Mouse (Mus musculus): Measurements from ENCODE around the gene Tmem121. TPM values are rescaled to one million over a fixed set of nuclear protein-coding genes. Genes with fewer than 3 reads are reported as not detected.

The Tmem121 gene
- polyA plus RNA-seq, 1 experiment = 66.9 TPM

DNA sequence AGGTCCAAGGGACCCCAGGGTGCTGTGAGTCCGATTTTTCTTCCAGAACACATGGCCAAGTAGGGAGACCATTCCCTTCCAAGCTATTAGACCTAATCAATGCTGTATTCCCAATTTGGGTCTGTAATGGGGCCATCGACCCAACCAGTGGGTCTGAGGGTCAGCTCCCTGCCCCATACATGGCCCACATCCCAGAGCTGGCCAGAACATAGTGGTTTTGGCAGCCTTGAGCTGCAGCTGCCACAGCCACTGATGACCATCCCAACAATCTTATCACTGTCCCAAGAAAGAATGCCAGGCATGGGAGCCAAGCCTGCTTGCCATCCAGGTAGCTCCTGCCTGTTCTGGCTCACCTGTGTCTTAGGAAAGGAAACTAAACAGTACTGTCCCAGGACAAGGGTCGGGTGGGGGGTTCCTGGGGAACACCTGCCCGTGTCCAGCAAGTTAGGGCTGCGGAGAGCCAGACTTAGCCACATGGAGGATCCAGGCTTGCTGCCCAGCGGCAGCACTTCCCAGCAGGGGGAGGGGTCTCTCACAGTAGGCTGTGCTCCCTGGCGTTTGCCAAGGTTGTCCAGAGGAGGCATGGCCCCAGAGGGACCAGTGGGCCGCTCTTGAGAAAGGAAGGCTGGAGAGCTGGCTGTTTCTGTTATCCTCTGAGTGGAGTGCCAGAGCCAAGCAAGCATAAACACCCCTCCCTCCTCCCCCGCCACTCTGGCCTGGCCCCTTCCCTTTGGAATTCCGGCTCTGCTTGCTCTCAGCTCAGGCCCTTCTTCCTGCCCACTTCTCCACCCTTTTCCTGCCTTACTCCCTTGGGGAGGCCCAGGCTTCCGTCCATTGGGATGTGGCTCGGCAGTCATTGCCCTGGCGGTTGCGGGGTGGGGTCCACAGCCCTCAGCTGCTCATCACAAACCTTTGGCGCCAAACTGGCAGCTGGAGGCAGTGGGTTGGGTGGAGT is 43.4 kb upstream of the Tmem121 start:
- no peak for TF ChIP-seq CTCF (IDR thresholded peaks at IDR 0.05; ENCODE audit: borderline replicate concordance, extremely low read depth, insufficient read depth, insufficient read length)
- no peak for TF ChIP-seq POLR2A (IDR thresholded peaks at IDR 0.05; ENCODE audit: borderline replicate concordance, extremely low read depth, insufficient read depth, insufficient read length, poor library complexity, severe bottlenecking)
- DNase-seq (ENCODE audit: low read depth) = peak; percentile 71

GRCm38 (mm10) chr12:113143164-113143563 is 42.6 kb upstream of the Tmem121 start:
- no peak for TF ChIP-seq CTCF (IDR thresholded peaks at IDR 0.05; ENCODE audit: borderline replicate concordance, extremely low read depth, insufficient read depth, insufficient read length)
- no peak for TF ChIP-seq POLR2A (IDR thresholded peaks at IDR 0.05; ENCODE audit: borderline replicate concordance, extremely low read depth, insufficient read depth, insufficient read length, poor library complexity, severe bottlenecking)
- DNase-seq (ENCODE audit: low read depth) = no peak

DNA sequence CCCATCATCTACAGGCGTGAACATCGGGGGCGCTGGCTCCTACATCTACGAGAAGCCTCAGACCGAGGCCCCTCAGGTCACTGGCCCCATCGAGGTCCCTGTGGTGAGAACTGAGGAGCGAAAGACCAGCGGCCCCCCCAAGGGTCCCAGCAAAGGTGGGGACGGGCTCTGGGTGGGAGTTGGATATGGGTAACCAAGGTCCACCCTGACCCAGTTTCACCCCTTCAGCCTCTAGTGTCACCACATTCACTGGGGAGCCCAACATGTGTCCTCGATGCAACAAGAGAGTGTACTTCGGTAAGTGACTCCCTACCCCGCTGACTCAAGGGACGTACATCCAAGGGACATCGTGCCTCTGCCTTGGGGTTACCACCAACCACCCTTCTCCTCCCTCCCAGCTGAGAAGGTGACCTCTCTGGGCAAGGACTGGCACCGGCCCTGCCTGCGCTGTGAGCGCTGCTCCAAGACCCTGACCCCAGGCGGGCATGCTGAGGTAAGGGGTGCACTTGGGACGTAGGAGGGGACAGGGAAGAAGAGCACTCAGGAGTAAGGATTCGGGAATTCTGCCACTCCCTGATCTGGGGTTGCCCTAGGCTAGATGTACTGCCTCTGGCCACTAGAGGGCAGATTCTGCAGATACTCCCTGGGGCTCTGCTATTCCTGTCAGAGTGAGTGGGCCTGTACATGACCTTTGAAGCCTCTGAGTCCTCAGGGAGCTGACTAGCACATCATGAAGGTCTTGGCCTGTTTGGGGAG is 41.6 kb upstream of the Tmem121 start:
- TF ChIP-seq CTCF (IDR thresholded peaks at IDR 0.05; ENCODE audit: borderline replicate concordance, extremely low read depth, insufficient read depth, insufficient read length) (peak; percentile 69), POLR2A (IDR thresholded peaks at IDR 0.05; ENCODE audit: borderline replicate concordance, extremely low read depth, insufficient read depth, insufficient read length, poor library complexity, severe bottlenecking) (no peak)
- DNase-seq (ENCODE audit: low read depth) = no peak

DNA sequence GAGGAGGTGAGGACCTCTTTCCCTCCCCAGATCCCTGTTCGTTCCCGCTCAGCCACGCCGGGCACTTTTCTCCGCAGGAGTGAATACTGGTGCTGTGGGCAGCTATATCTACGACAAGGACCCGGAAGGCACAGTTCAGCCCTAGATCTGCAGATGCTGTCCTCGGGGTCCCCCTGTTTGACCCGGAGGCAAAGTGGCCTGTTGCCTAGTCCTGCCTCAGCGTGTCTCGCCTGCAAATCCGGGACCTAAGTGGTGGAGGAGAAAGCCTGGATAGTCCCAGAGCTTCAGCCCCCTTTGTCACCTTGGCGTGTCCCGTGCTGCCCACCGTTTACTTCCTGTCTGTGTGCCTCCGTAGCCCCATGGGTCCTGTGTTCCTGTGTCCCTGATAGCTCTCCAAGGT is 40.8 kb upstream of the Tmem121 start:
- no peak for TF ChIP-seq POLR2A (IDR thresholded peaks at IDR 0.05; ENCODE audit: borderline replicate concordance, extremely low read depth, insufficient read depth, insufficient read length, poor library complexity, severe bottlenecking)
- no peak for TF ChIP-seq CTCF (IDR thresholded peaks at IDR 0.05; ENCODE audit: borderline replicate concordance, extremely low read depth, insufficient read depth, insufficient read length)
- DNase-seq (ENCODE audit: low read depth) = no peak

GRCm38 (mm10) chr12:113145591-113145990 is 40.1 kb upstream of the Tmem121 start:
- TF ChIP-seq POLR2A (IDR thresholded peaks at IDR 0.05; ENCODE audit: borderline replicate concordance, extremely low read depth, insufficient read depth, insufficient read length, poor library complexity, severe bottlenecking) = no peak
- no peak for TF ChIP-seq CTCF (IDR thresholded peaks at IDR 0.05; ENCODE audit: borderline replicate concordance, extremely low read depth, insufficient read depth, insufficient read length)
- no peak for DNase-seq (ENCODE audit: low read depth)

DNA sequence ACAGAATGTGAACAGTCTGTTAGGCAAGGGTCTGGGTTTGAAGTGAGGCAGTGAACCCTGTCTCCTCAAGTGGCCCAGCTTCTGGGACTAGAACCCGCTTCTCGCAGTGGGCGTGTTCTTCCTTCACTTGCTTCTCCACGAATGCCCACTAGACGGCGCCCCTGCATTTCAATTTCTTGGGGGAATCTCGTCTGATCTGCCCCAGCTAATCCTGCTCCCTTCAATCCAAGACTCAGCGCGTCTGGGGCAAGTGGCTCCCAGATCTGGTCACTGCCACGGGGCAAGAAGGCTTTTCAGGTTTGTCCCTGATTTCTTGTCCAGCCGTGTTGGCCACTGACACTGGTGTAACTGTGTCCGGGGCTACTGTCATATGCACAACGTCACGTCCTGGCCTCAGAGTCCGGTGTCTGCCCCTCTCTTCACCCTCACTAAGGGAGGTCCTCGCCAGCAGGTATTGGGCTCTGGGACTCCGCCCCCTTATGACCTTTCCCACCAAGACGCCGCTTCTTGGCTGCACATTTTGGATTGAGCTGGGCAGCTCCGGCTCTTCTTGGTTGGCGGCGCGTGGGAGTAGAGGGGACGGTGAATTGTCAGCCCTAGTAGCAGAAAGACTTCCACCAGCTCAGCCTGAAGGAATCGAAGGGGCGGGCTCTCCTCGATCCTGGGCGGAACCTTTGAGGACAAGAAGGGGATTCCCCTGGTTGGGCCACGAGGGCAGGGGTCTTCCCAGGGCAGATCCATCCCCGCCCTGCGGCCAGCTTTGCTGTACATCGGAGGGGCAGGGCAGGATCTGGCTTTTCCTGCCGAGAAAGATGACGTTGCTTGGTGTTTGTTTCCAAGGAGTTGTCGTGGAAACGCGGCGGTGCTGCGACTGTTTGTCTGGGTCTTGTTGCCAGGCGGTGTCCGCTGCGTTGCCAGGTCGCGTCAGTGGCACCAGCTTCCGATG is 39.3 kb upstream of the Tmem121 start, which contains the start of gene Crip1:
Gene Crip1, plus strand, starts transcription at position 205 of the 946 bp plus-strand sequence.
- TF ChIP-seq CTCF (IDR thresholded peaks at IDR 0.05; ENCODE audit: borderline replicate concordance, extremely low read depth, insufficient read depth, insufficient read length) (peak; percentile 79), POLR2A (IDR thresholded peaks at IDR 0.05; ENCODE audit: borderline replicate concordance, extremely low read depth, insufficient read depth, insufficient read length, poor library complexity, severe bottlenecking) (no peak)
- DNase-seq (ENCODE audit: low read depth) = peak; percentile 67

GRCm38 (mm10) chr12:113147481-113147880 is 38.2 kb upstream of the Tmem121 start:
- DNase-seq (ENCODE audit: low read depth) = no peak
- TF ChIP-seq POLR2A (IDR thresholded peaks at IDR 0.05; ENCODE audit: borderline replicate concordance, extremely low read depth, insufficient read depth, insufficient read length, poor library complexity, severe bottlenecking) (no peak), CTCF (IDR thresholded peaks at IDR 0.05; ENCODE audit: borderline replicate concordance, extremely low read depth, insufficient read depth, insufficient read length) (no peak)

GRCm38 (mm10) chr12:113148381-113149035 is 37.2 kb upstream of the Tmem121 start:
- TF ChIP-seq POLR2A (IDR thresholded peaks at IDR 0.05; ENCODE audit: borderline replicate concordance, extremely low read depth, insufficient read depth, insufficient read length, poor library complexity, severe bottlenecking) (no peak), CTCF (IDR thresholded peaks at IDR 0.05; ENCODE audit: borderline replicate concordance, extremely low read depth, insufficient read depth, insufficient read length) (no peak)
- no peak for DNase-seq (ENCODE audit: low read depth)

GRCm38 (mm10) chr12:113149341-113149740 is 36.4 kb upstream of the Tmem121 start:
- DNase-seq (ENCODE audit: low read depth) = peak; percentile 61
- TF ChIP-seq POLR2A (IDR thresholded peaks at IDR 0.05; ENCODE audit: borderline replicate concordance, extremely low read depth, insufficient read depth, insufficient read length, poor library complexity, severe bottlenecking) (no peak), CTCF (IDR thresholded peaks at IDR 0.05; ENCODE audit: borderline replicate concordance, extremely low read depth, insufficient read depth, insufficient read length) (no peak)

GRCm38 (mm10) chr12:113149896-113150295 is 35.8 kb upstream of the Tmem121 start:
- no peak for DNase-seq (ENCODE audit: low read depth)
- TF ChIP-seq POLR2A (IDR thresholded peaks at IDR 0.05; ENCODE audit: borderline replicate concordance, extremely low read depth, insufficient read depth, insufficient read length, poor library complexity, severe bottlenecking) (no peak), CTCF (IDR thresholded peaks at IDR 0.05; ENCODE audit: borderline replicate concordance, extremely low read depth, insufficient read depth, insufficient read length) (no peak)
